Mouse (Mus musculus): ENCODE data around the gene Amz1. TPM values are rescaled to one million over a fixed set of nuclear protein-coding genes. Genes with fewer than 3 reads are reported as not detected.

Gene Amz1
- polyA plus RNA-seq, 1 experiment: 1.2 TPM

GRCm38 (mm10) chr5:140739813-140740212, 15.9 kb downstream of the Amz1 start:
- Histone ChIP-seq H3K36me3 (ENCODE audit: control insufficient read depth, insufficient read depth) (no peaks in the 10 kb centered on the region), H3K27me3 (ENCODE audit: control insufficient read depth, insufficient read depth, insufficient read length) (peaks cover 22% of the 10 kb centered on the region), H3K79me2 (ENCODE audit: control insufficient read depth, insufficient read depth) (no peaks in the 10 kb centered on the region), H3ac (ENCODE audit: control insufficient read depth, insufficient read length) (no peak overlapping the region), H3K4me2 (ENCODE audit: low read depth) (no peak overlapping the region), H3K4me3 (no peak overlapping the region)
- TF ChIP-seq REST (IDR thresholded peaks at IDR 0.05; ENCODE audit: insufficient read depth, insufficient read length) (no peak), SRF (IDR thresholded peaks at IDR 0.05; ENCODE audit: control insufficient read depth, insufficient read length, low read depth) (no peak), MYOG (IDR thresholded peaks at IDR 0.05; ENCODE audit: control insufficient read depth in 1 of 3, insufficient read depth in 1 of 3, insufficient read length in 2 of 3, low read depth in 2 of 3) (no peak), TCF3 (IDR thresholded peaks at IDR 0.05; ENCODE audit: insufficient read length, low read depth) (no peak), POLR2AphosphoS2 (IDR thresholded peaks at IDR 0.05; ENCODE audit: insufficient read length, low read depth) (no peak), E2F4 (IDR thresholded peaks at IDR 0.05; ENCODE audit: insufficient read depth) (no peak), TCF12 (IDR thresholded peaks at IDR 0.05; ENCODE audit: insufficient read depth, poor library complexity, severe bottlenecking) (no peak), MYOD1 (IDR thresholded peaks at IDR 0.05; ENCODE audit: control insufficient read depth in 1 of 3, insufficient read length in 2 of 3, low read depth in 2 of 3) (no peak), POLR2A (IDR thresholded peaks at IDR 0.05; ENCODE audit: insufficient read length, low read depth) (no peak), CEBPB (IDR thresholded peaks at IDR 0.05; ENCODE audit: insufficient read depth, poor library complexity, severe bottlenecking) (no peak), MAX (IDR thresholded peaks at IDR 0.05; ENCODE audit: low read depth) (no peak), USF1 (IDR thresholded peaks at IDR 0.05; ENCODE audit: low read depth) (no peak)

- TF ChIP-seq MAX (IDR thresholded peaks at IDR 0.05; ENCODE audit: low read depth): no peak
- no peak for TF ChIP-seq TCF3 (IDR thresholded peaks at IDR 0.05; ENCODE audit: insufficient read length, low read depth)
- no peak for TF ChIP-seq POLR2AphosphoS2 (IDR thresholded peaks at IDR 0.05; ENCODE audit: insufficient read length, low read depth)
- TF ChIP-seq USF1 (IDR thresholded peaks at IDR 0.05; ENCODE audit: low read depth): no peak
- no peak for TF ChIP-seq TCF12 (IDR thresholded peaks at IDR 0.05; ENCODE audit: insufficient read depth, poor library complexity, severe bottlenecking)
- TF ChIP-seq POLR2A (IDR thresholded peaks at IDR 0.05; ENCODE audit: insufficient read length, low read depth): no peak
- no peak for TF ChIP-seq CEBPB (IDR thresholded peaks at IDR 0.05; ENCODE audit: insufficient read depth, poor library complexity, severe bottlenecking)
- TF ChIP-seq MYOD1 (IDR thresholded peaks at IDR 0.05; ENCODE audit: control insufficient read depth in 1 of 3, insufficient read length in 2 of 3, low read depth in 2 of 3): no peak
- no peak for TF ChIP-seq MYOG (IDR thresholded peaks at IDR 0.05; ENCODE audit: control insufficient read depth in 1 of 3, insufficient read depth in 1 of 3, insufficient read length in 2 of 3, low read depth in 2 of 3)
- no peak for TF ChIP-seq REST (IDR thresholded peaks at IDR 0.05; ENCODE audit: insufficient read depth, insufficient read length)
- no peak for TF ChIP-seq SRF (IDR thresholded peaks at IDR 0.05; ENCODE audit: control insufficient read depth, insufficient read length, low read depth)
- Histone ChIP-seq H3ac (ENCODE audit: control insufficient read depth, insufficient read length) (no peak overlapping the region), H3K36me3 (ENCODE audit: control insufficient read depth, insufficient read depth) (no peaks in the 10 kb centered on the region), H3K79me2 (ENCODE audit: control insufficient read depth, insufficient read depth) (no peaks in the 10 kb centered on the region), H3K4me3 (no peak overlapping the region), H3K4me2 (ENCODE audit: low read depth) (no peak overlapping the region), H3K27me3 (ENCODE audit: control insufficient read depth, insufficient read depth, insufficient read length) (peaks cover 14% of the 10 kb centered on the region)
Measured at GRCm38 (mm10) chr5:140741040-140741439, 17.1 kb downstream of the Amz1 start.

DNA sequence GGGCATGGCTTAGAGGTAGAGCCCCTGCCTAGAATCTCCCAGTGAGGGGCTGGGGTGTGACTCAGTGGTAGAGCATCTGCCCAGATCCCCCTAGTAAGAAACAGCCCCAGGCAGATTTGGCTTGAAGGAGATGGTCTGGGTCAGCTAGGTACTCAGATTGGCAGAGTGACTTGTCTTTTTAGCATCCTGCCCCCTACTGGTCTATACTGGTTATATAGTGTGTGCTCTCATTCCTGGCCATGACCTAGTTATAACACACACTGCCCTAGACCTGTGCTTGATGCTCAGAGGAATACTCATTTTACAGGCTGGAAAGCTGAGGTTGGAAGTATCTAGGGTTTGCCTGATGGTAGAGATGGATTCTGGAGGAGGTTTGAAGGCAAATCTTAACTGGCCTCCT, 17.9 kb downstream of the Amz1 start:
- no peak overlapping the region for H3ac ChIP-seq (ENCODE audit: control insufficient read depth, insufficient read length)
- H3K4me3 ChIP-seq: no peak overlapping the region
- no peaks in the 10 kb centered on the region for H3K36me3 ChIP-seq (ENCODE audit: control insufficient read depth, insufficient read depth)
- no peaks in the 10 kb centered on the region for H3K79me2 ChIP-seq (ENCODE audit: control insufficient read depth, insufficient read depth)
- no peak overlapping the region for H3K4me2 ChIP-seq (ENCODE audit: low read depth)
- peaks cover 7% of the 10 kb centered on the region for H3K27me3 ChIP-seq (ENCODE audit: control insufficient read depth, insufficient read depth, insufficient read length)
- TF ChIP-seq USF1 (IDR thresholded peaks at IDR 0.05; ENCODE audit: low read depth): no peak
- no peak for TF ChIP-seq MYOD1 (IDR thresholded peaks at IDR 0.05; ENCODE audit: control insufficient read depth in 1 of 3, insufficient read length in 2 of 3, low read depth in 2 of 3)

- no peak overlapping the region for H3ac ChIP-seq (ENCODE audit: control insufficient read depth, insufficient read length)
- TF ChIP-seq USF1 (IDR thresholded peaks at IDR 0.05; ENCODE audit: low read depth) (no peak), SRF (IDR thresholded peaks at IDR 0.05; ENCODE audit: control insufficient read depth, insufficient read length, low read depth) (no peak), TCF3 (IDR thresholded peaks at IDR 0.05; ENCODE audit: insufficient read length, low read depth) (no peak), MYOG (IDR thresholded peaks at IDR 0.05; ENCODE audit: control insufficient read depth in 1 of 3, insufficient read depth in 1 of 3, insufficient read length in 2 of 3, low read depth in 2 of 3) (no peak), POLR2A (IDR thresholded peaks at IDR 0.05; ENCODE audit: insufficient read length, low read depth) (no peak), E2F4 (IDR thresholded peaks at IDR 0.05; ENCODE audit: insufficient read depth) (no peak), MAX (IDR thresholded peaks at IDR 0.05; ENCODE audit: low read depth) (no peak), MYOD1 (IDR thresholded peaks at IDR 0.05; ENCODE audit: control insufficient read depth in 1 of 3, insufficient read length in 2 of 3, low read depth in 2 of 3) (no peak), TCF12 (IDR thresholded peaks at IDR 0.05; ENCODE audit: insufficient read depth, poor library complexity, severe bottlenecking) (no peak), POLR2AphosphoS2 (IDR thresholded peaks at IDR 0.05; ENCODE audit: insufficient read length, low read depth) (no peak), CEBPB (IDR thresholded peaks at IDR 0.05; ENCODE audit: insufficient read depth, poor library complexity, severe bottlenecking) (no peak), REST (IDR thresholded peaks at IDR 0.05; ENCODE audit: insufficient read depth, insufficient read length) (no peak)
- H3K4me3 ChIP-seq: no peak overlapping the region
- no peak overlapping the region for H3K4me2 ChIP-seq (ENCODE audit: low read depth)
- H3K79me2 ChIP-seq (ENCODE audit: control insufficient read depth, insufficient read depth): no peaks in the 10 kb centered on the region
- H3K27me3 ChIP-seq (ENCODE audit: control insufficient read depth, insufficient read depth, insufficient read length): peaks cover 1% of the 10 kb centered on the region
- H3K36me3 ChIP-seq (ENCODE audit: control insufficient read depth, insufficient read depth): no peaks in the 10 kb centered on the region
Measured at GRCm38 (mm10) chr5:140743706-140744131, 19.8 kb downstream of the Amz1 start.

GRCm38 (mm10) chr5:140748425-140748824, 24.5 kb downstream of the Amz1 start:
- no peak overlapping the region for H3ac ChIP-seq (ENCODE audit: control insufficient read depth, insufficient read length)
- TF ChIP-seq SRF (IDR thresholded peaks at IDR 0.05; ENCODE audit: control insufficient read depth, insufficient read length, low read depth) (no peak), MYOG (IDR thresholded peaks at IDR 0.05; ENCODE audit: control insufficient read depth in 1 of 3, insufficient read depth in 1 of 3, insufficient read length in 2 of 3, low read depth in 2 of 3) (no peak), USF1 (IDR thresholded peaks at IDR 0.05; ENCODE audit: low read depth) (no peak), MYOD1 (IDR thresholded peaks at IDR 0.05; ENCODE audit: control insufficient read depth in 1 of 3, insufficient read length in 2 of 3, low read depth in 2 of 3) (no peak), REST (IDR thresholded peaks at IDR 0.05; ENCODE audit: insufficient read depth, insufficient read length) (no peak), MAX (IDR thresholded peaks at IDR 0.05; ENCODE audit: low read depth) (no peak), TCF12 (IDR thresholded peaks at IDR 0.05; ENCODE audit: insufficient read depth, poor library complexity, severe bottlenecking) (no peak), TCF3 (IDR thresholded peaks at IDR 0.05; ENCODE audit: insufficient read length, low read depth) (no peak), E2F4 (IDR thresholded peaks at IDR 0.05; ENCODE audit: insufficient read depth) (no peak), POLR2AphosphoS2 (IDR thresholded peaks at IDR 0.05; ENCODE audit: insufficient read length, low read depth) (no peak), CEBPB (IDR thresholded peaks at IDR 0.05; ENCODE audit: insufficient read depth, poor library complexity, severe bottlenecking) (no peak)
- no peak overlapping the region for H3K4me2 ChIP-seq (ENCODE audit: low read depth)
- peak overlapping the region; percentile 23 for H3K4me3 ChIP-seq
- no peaks in the 10 kb centered on the region for H3K36me3 ChIP-seq (ENCODE audit: control insufficient read depth, insufficient read depth)
- H3K79me2 ChIP-seq (ENCODE audit: control insufficient read depth, insufficient read depth): no peaks in the 10 kb centered on the region
- H3K27me3 ChIP-seq (ENCODE audit: control insufficient read depth, insufficient read depth, insufficient read length): no peaks in the 10 kb centered on the region

All from myocyte (in vitro differentiated cells).